20 mouse cellular contexts compared by ENCODE assay signal in the genomic region with DNA sequence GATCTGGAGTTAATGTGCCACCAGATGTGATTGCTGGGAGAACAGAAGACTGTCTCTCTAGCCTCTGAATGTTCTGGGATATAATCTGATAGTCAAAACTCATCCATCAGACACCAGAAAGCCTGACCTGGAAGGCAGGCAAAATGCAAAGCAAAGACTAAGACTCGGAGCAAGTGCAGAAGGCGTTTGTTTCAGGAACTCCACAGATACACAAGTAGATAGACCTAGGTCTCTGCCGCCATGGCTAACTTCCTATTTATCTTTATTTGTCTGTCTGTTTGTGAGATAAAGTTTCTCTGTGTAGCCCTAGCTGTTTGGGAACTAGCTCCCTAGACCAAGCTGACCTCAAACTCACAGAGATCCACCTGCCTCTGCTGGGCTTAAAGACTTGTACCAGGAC. TPM values are rescaled to one million over a fixed set of nuclear protein-coding genes. Genes with fewer than 3 reads are reported as not detected.
A peak's percentile ranks its signal among the peaks of the same experiment; 100 is the strongest.
DNase-seq lines count a peak whose midpoint lies in the region; ATAC-seq and TF ChIP-seq lines count a peak whose summit lies in the region.
"Had no signal": no experiment of that assay in that cellular context is flagged by ENCODE, and none has a peak within 500 bp of the region (broad histone marks: within the 10 kb centered on the region; RNA-seq: fewer than 3 reads in every experiment).

No protein-coding gene starts in this region.

- no peaks in the 10 kb centered on the region for H3K36me3 ChIP-seq in heart, embryonic 11.5 days (ENCODE audit: control insufficient read depth, insufficient read depth, low read length)
- H3K36me3 ChIP-seq in MEL (ENCODE audit: control insufficient read depth in 1 of 2, insufficient read depth in 2 of 2, low read length in 2 of 2) = peaks cover 0 to 8% of the 10 kb centered on the region in 2 experiments; a peak in 2 of 4 replicates
- no peaks in the 10 kb centered on the region for H3K36me3 ChIP-seq in lung, postnatal 0 days (ENCODE audit: insufficient read depth, low read length)
- H3K36me3 ChIP-seq: G1E had no signal

- H3K9me3 ChIP-seq in heart, embryonic 11.5 days (replicated peaks; ENCODE audit: control insufficient read depth, low read length) = no peaks in the 10 kb centered on the region
- no peaks in the 10 kb centered on the region for H3K9me3 ChIP-seq in MEL (replicated peaks; ENCODE audit: insufficient read depth, low read length)
- H3K9me3 ChIP-seq in lung, postnatal 0 days (ENCODE audit: low read length) = no peaks in the 10 kb centered on the region
- H3K9me3 ChIP-seq: G1E had no signal

- H3K27ac ChIP-seq in heart, embryonic 11.5 days (ENCODE audit: low read depth, low read length) = no peak overlapping the region
- no peak overlapping the region for H3K27ac ChIP-seq in MEL (ENCODE audit: control insufficient read depth, low read depth, low read length)
- no peak overlapping the region for H3K27ac ChIP-seq in lung, postnatal 0 days (ENCODE audit: low read length)

- 61% methylated on average over 3 of the region's 3 CpGs for WGBS in heart, embryonic 11.5 days (ENCODE audit: insufficient replicate concordance)
- WGBS in lung, postnatal 0 days = 64% methylated on average over 3 of the region's 3 CpGs

- no peaks in the 10 kb centered on the region for H3K79me2 ChIP-seq in MEL (ENCODE audit: control insufficient read depth, insufficient read depth, low read length, poor library complexity)

- ATAC-seq in heart, embryonic 11.5 days (replicated peaks; ENCODE audit: insufficient number of reproducible peaks, low FRiP score, low TSS enrichment) = no peak
- no peak for ATAC-seq in lung, postnatal 0 days
- ATAC-seq: activated CD4-positive, CD25-positive, alpha-beta regulatory T cell, adult 4 months; CD4-positive, CD25-positive, alpha-beta regulatory T cell, adult 4 months; Patski had no signal

- H3K4me3 ChIP-seq in heart, embryonic 11.5 days (ENCODE audit: low read depth, low read length) = no peak overlapping the region
- no peak overlapping the region for H3K4me3 ChIP-seq in MEL (ENCODE audit: control insufficient read depth in 1 of 2, insufficient read depth in 1 of 2, low read depth in 2 of 2, low read length in 2 of 2)
- no peak overlapping the region for H3K4me3 ChIP-seq in lung, postnatal 0 days (ENCODE audit: low read depth, low read length)

- no peak overlapping the region for H3K9ac ChIP-seq in heart, embryonic 11.5 days (ENCODE audit: low read depth, low read length)
- H3K9ac ChIP-seq in MEL (ENCODE audit: control insufficient read depth, low read depth, low read length, poor library complexity, severe bottlenecking) = no peak overlapping the region
- no peak overlapping the region for H3K9ac ChIP-seq in lung, postnatal 0 days (replicated peaks; ENCODE audit: low read depth)

- no peak for TF ChIP-seq CTCF in MEL (IDR thresholded peaks at IDR 0.05 in 2 of 3, conservative IDR thresholded peaks at IDR 0.05 in 1 of 3; ENCODE audit: control insufficient read depth in 1 of 3, insufficient read depth in 1 of 3, low read depth in 2 of 3, low read length in 3 of 3, poor library complexity in 1 of 3, severe bottlenecking in 1 of 3)
- no peak for TF ChIP-seq CTCF in lung, postnatal 0 days (IDR thresholded peaks at IDR 0.05)

- no peak for TF ChIP-seq POLR2A in MEL (IDR thresholded peaks at IDR 0.05; ENCODE audit: control insufficient read depth in 1 of 2, insufficient read depth in 1 of 2, low read depth in 1 of 2, low read length in 2 of 2, poor library complexity in 1 of 2)

- DNase-seq in heart, adult 11 months = peak; percentile 71
- peak; percentile 50 for DNase-seq in MEL (ENCODE audit: low read depth, low spot score)
- no peak for DNase-seq in lung, postnatal 0 days (ENCODE audit: low spot score)
- DNase-seq: adrenal gland, adult 2 months; adrenal gland, adult 8-10 months; adrenal gland, postnatal 10 days; adrenal gland, postnatal 14 days; adrenal gland, postnatal 25 days; adrenal gland, postnatal 36 days; B cell, adult 2 months; cerebellum, adult 11 months; cerebellum, adult 11-12 months; cerebellum, adult 18-20 months; cerebellum, adult 2 months had no signal

- no peak overlapping the region for H3K4me2 ChIP-seq in heart, embryonic 11.5 days
- no peak overlapping the region for H3K4me2 ChIP-seq in lung, postnatal 0 days (replicated peaks; ENCODE audit: low read depth, low read length)

- H3K27me3 ChIP-seq in heart, embryonic 11.5 days (ENCODE audit: control insufficient read depth, insufficient read depth, low read length) = no peaks in the 10 kb centered on the region
- no peaks in the 10 kb centered on the region for H3K27me3 ChIP-seq in MEL (ENCODE audit: control insufficient read depth in 1 of 2, insufficient read depth in 2 of 2, low read length in 2 of 2)
- H3K27me3 ChIP-seq in lung, postnatal 0 days (replicated peaks; ENCODE audit: insufficient read depth, low read length) = no peaks in the 10 kb centered on the region
- H3K27me3 ChIP-seq: CH12.LX had no signal

- peaks cover 5% of the 10 kb centered on the region; the same call in 1 of the 2 replicates for H3K4me1 ChIP-seq in heart, embryonic 11.5 days (ENCODE audit: control insufficient read depth, insufficient read depth, low read length)
- H3K4me1 ChIP-seq in MEL (ENCODE audit: control insufficient read depth in 1 of 2, insufficient read depth in 2 of 2, low read length in 2 of 2) = peaks cover 3 to 20% of the 10 kb centered on the region in 2 experiments
- H3K4me1 ChIP-seq in lung, postnatal 0 days (ENCODE audit: insufficient read depth, low read depth, low read length) = no peaks in the 10 kb centered on the region

- TF ChIP-seq EP300 in MEL (IDR thresholded peaks at IDR 0.05; ENCODE audit: low read depth in 1 of 2, low read length in 2 of 2) = peak; percentile 15 to 34; a peak in 2 of 4 replicates
- no peak for TF ChIP-seq EP300 in lung, postnatal 0 days (IDR thresholded peaks at IDR 0.05)

- TF ChIP-seq RAD21 in MEL (IDR thresholded peaks at IDR 0.05; ENCODE audit: low read depth, low read length) = no peak

TF ChIP-seq in MEL, 35 proteins besides CTCF, POLR2A, EP300 and RAD21:
- TF ChIP-seq MEF2A (IDR thresholded peaks at IDR 0.05; ENCODE audit: extremely low read depth, insufficient replicate concordance, low read depth, low read length, poor library complexity, severe bottlenecking) = no peak
- TF ChIP-seq GATA1 (IDR thresholded peaks at IDR 0.05; ENCODE audit: low read depth, low read length) = peak; percentile 68
- TF ChIP-seq USF2 (IDR thresholded peaks at IDR 0.05; ENCODE audit: borderline replicate concordance in 1 of 2, insufficient read depth in 1 of 2, low read depth in 1 of 2, low read length in 2 of 2) = no peak
- no peak for TF ChIP-seq MAX (IDR thresholded peaks at IDR 0.05; ENCODE audit: low read length)

RNA-seq across cellular contexts. Expression of a gene that starts 14.9 kb away (rescaled TPM):
- polyA plus RNA-seq in heart, embryonic 11.5 days (2014; fragmentation: Nextera tagmentation; extraction: Ambion mirVana) = 6.4 and 10.5 TPM in 2 replicates
- total RNA-seq in MEL (2012; rRNA removed) = 0.88 and 1.5 TPM in 2 replicates
- polyA plus RNA-seq in MEL (2012; ENCODE audit: insufficient read depth in 1 of 2, insufficient read length in 2 of 2, low read depth in 1 of 2, low replicate concordance in 2 of 2, missing spikeins in 1 of 2) = 1 to 10 TPM in 1 of 2 experiments, not detected in 1; 1.7 TPM
- 1.1 and 1.5 TPM in 2 replicates for polyA plus RNA-seq in lung, postnatal 0 days (2015; fragmentation: Nextera tagmentation; extraction: Ambion mirVana)
- polyA plus RNA-seq: G1E had no signal

RNA-seq across cellular contexts. Expression of a gene that starts 28.7 kb away (rescaled TPM):
- 7.8 and 10.1 TPM in 2 replicates for polyA plus RNA-seq in heart, embryonic 11.5 days (2014; fragmentation: Nextera tagmentation; extraction: Ambion mirVana)
- total RNA-seq in MEL (2012; rRNA removed) = 6.5 and 7.9 TPM in 2 replicates
- 1 to 10 TPM in 1 of 2 experiments, not detected in 1; 9.7 TPM for polyA plus RNA-seq in MEL (2012; ENCODE audit: insufficient read depth in 1 of 2, insufficient read length in 2 of 2, low read depth in 1 of 2, low replicate concordance in 2 of 2, missing spikeins in 1 of 2)
- 2.2 TPM in 2 replicates for polyA plus RNA-seq in lung, postnatal 0 days (2015; fragmentation: Nextera tagmentation; extraction: Ambion mirVana)
